Mouse (Mus musculus) embryonic facial prominence, embryonic 14.5 days (tissue): ENCODE results near the gene Mroh7. TPM values are rescaled to one million over a fixed set of nuclear protein-coding genes. Genes with fewer than 3 reads are reported as not detected.

Source experiments
- ATAC-seq: fragments of 200-750 bp; cut with Nextera tagmentation; 2 replicates; pipeline ENCODE4 v1.8.0; 2017; ENCODE audit warnings: low read depth, moderate number of reproducible peaks, moderate TSS enrichment
- DNase-seq: peaks from one replicate; pipeline ENCODE4 v3.0.0-alpha.2; 2015; ENCODE audit warnings: low spot score
- H3K27ac ChIP-seq: fragments of 300-500 bp; sonication (generic); replicated peaks from 2 replicates; pipeline ENCODE4 v1.5.1; 2014; ENCODE audit warnings: low read depth, mild to moderate bottlenecking, low read length, moderate library complexity
- H3K27me3 ChIP-seq: fragments of 300-500 bp; sonication (generic); replicated peaks from 2 replicates; pipeline ENCODE4 v1.6.1; 2014; ENCODE audit warnings: low read length; ENCODE audit not compliant: control insufficient read depth, insufficient read depth
- H3K36me3 ChIP-seq: fragments of 300-500 bp; sonication (generic); 2 replicates; pipeline ENCODE4 v1.6.1; 2014; ENCODE audit warnings: low read length, mixed read lengths; ENCODE audit not compliant: control insufficient read depth, insufficient read depth
- H3K4me1 ChIP-seq: fragments of 300-500 bp; sonication (generic); 2 replicates; pipeline ENCODE4 v1.6.1; 2014; ENCODE audit warnings: antibody characterized with exemption, low read length; ENCODE audit not compliant: control insufficient read depth, insufficient read depth
- H3K4me2 ChIP-seq: fragments of 300-500 bp; sonication (generic); 2 replicates; pipeline ENCODE4 v1.6.1; 2014; ENCODE audit warnings: low read depth, mild to moderate bottlenecking, low read length, moderate library complexity, mixed read lengths
- H3K4me3 ChIP-seq: fragments of 300-500 bp; sonication (generic); 2 replicates; pipeline ENCODE4 v1.5.1; 2014; ENCODE audit warnings: low read depth, mild to moderate bottlenecking, low read length
- H3K9ac ChIP-seq: fragments of 300-500 bp; sonication (generic); 2 replicates; pipeline ENCODE4 v1.6.1; 2014; ENCODE audit warnings: low read depth, mild to moderate bottlenecking, low read length, moderate library complexity, mixed read lengths
- H3K9me3 ChIP-seq: fragments of 300-500 bp; sonication (generic); 2 replicates; pipeline ENCODE4 v1.6.1; 2016; ENCODE audit warnings: low read length; ENCODE audit not compliant: control insufficient read depth
- WGBS: fragments of 180-500 bp; shearing (Covaris S2); extraction: QIAGEN DNeasy Blood & Tissue Kit; methylation state at CpG from one replicate; pipeline ENCODE4 v1.1.7; 2014; 5-methylcytosine and 5-hydroxymethylcytosine counted together
- polyA plus RNA-seq: library from polyadenylated mRNA; unstranded; fragments of >200 nt; fragmentation: Nextera tagmentation; extraction: Ambion mirVana; gene quantifications from 2 replicates; pipeline ENCODE4 v1.2.1, GENCODE M21; 2014

Mroh7 gene
- polyA plus RNA-seq, 1 experiment from 2014 or later: 0.24 TPM

GRCm38 (mm10) chr4:106707957-106708356, 22.8 kb downstream of the Mroh7 start:
- WGBS: 26% methylated on average over 4 of the region's 5 CpGs
- H3K27ac ChIP-seq: no peak overlapping the region
- no peaks in the 10 kb centered on the region for H3K36me3 ChIP-seq
- no peak overlapping the region for H3K9ac ChIP-seq
- H3K4me3 ChIP-seq: 0 out of 2 replicates have a peak overlapping the region, but pooled peaks have one; percentile 2
- no peaks in the 10 kb centered on the region for H3K9me3 ChIP-seq
- ATAC-seq: no peak
- no peaks in the 10 kb centered on the region for H3K27me3 ChIP-seq
- H3K4me1 ChIP-seq: 0 out of 2 replicates have a peak, but pooled peaks cover 5% of the 10 kb centered on the region
- H3K4me2 ChIP-seq: peak overlapping the region; percentile 40
- no peak for DNase-seq

GRCm38 (mm10) chr4:106705096-106705665, 25.5 kb downstream of the Mroh7 start:
- no peak overlapping the region for H3K9ac ChIP-seq
- 0 out of 2 replicates have a peak overlapping the region, but pooled peaks have one; percentile 0 for H3K27ac ChIP-seq
- DNase-seq: no peak
- 55% methylated on average over 8 of the region's 8 CpGs for WGBS
- H3K4me2 ChIP-seq: no peak overlapping the region
- no peak for ATAC-seq
- H3K9me3 ChIP-seq: no peaks in the 10 kb centered on the region
- H3K27me3 ChIP-seq: no peaks in the 10 kb centered on the region; the same call in 1 of the 2 replicates
- H3K36me3 ChIP-seq: no peaks in the 10 kb centered on the region
- H3K4me1 ChIP-seq: peaks cover 15% of the 10 kb centered on the region
- H3K4me3 ChIP-seq: no peak overlapping the region

- Histone ChIP-seq H3K4me2 (no peak overlapping the region), H3K4me1 (peaks cover 15% of the 10 kb centered on the region), H3K27ac (no peak overlapping the region), H3K4me3 (no peak overlapping the region), H3K9ac (no peak overlapping the region), H3K9me3 (no peaks in the 10 kb centered on the region), H3K36me3 (no peaks in the 10 kb centered on the region), H3K27me3 (no peaks in the 10 kb centered on the region; the same call in 1 of the 2 replicates)
- 59% methylated on average over 11 of the region's 11 CpGs for WGBS
- DNase-seq: peak; percentile 20
- ATAC-seq: no peak
These were observed 26.3 kb downstream of the Mroh7 start for GRCm38 (mm10) chr4:106704416-106704815.

- no peak overlapping the region for H3K4me2 ChIP-seq
- H3K4me1 ChIP-seq: peaks cover 15% of the 10 kb centered on the region
- ATAC-seq: no peak
- no peak overlapping the region for H3K27ac ChIP-seq
- H3K4me3 ChIP-seq: no peak overlapping the region
- WGBS: 81% methylated on average over 10 of the region's 10 CpGs
- H3K9ac ChIP-seq: no peak overlapping the region
- no peaks in the 10 kb centered on the region for H3K9me3 ChIP-seq
- no peaks in the 10 kb centered on the region for H3K36me3 ChIP-seq
- H3K27me3 ChIP-seq: no peaks in the 10 kb centered on the region; the same call in 1 of the 2 replicates
- DNase-seq: no peak
These were observed 26.8 kb downstream of the Mroh7 start for GRCm38 (mm10) chr4:106703956-106704355.

- WGBS: 37% methylated on average over 4 of the region's 4 CpGs
- H3K4me2 ChIP-seq: no peak overlapping the region
- DNase-seq: peak; percentile 49
- no peak for ATAC-seq
- H3K27me3 ChIP-seq: no peaks in the 10 kb centered on the region; the same call in 1 of the 2 replicates
- peak overlapping the region; percentile 37; the same call in 1 of the 2 replicates for H3K9ac ChIP-seq
- H3K9me3 ChIP-seq: no peaks in the 10 kb centered on the region
- H3K4me3 ChIP-seq: no peak overlapping the region
- H3K4me1 ChIP-seq: peaks cover 9% of the 10 kb centered on the region
- H3K27ac ChIP-seq: no peak overlapping the region
- no peaks in the 10 kb centered on the region for H3K36me3 ChIP-seq
These were observed 29.9 kb downstream of the Mroh7 start for GRCm38 (mm10) chr4:106700798-106701197.

GRCm38 (mm10) chr4:106699989-106700388, 30.7 kb downstream of the Mroh7 start:
- Histone ChIP-seq H3K4me2 (no peak overlapping the region), H3K27ac (peak overlapping the region; percentile 3; the same call in 1 of the 2 replicates), H3K27me3 (no peaks in the 10 kb centered on the region; the same call in 1 of the 2 replicates), H3K4me3 (no peak overlapping the region), H3K9ac (no peak overlapping the region), H3K9me3 (no peaks in the 10 kb centered on the region), H3K36me3 (no peaks in the 10 kb centered on the region), H3K4me1 (peaks cover 9% of the 10 kb centered on the region)
- DNase-seq: peak; percentile 66
- peak; percentile 64; the same call in 1 of the 2 replicates for ATAC-seq
- 14% methylated on average over 8 of the region's 9 CpGs for WGBS

- Histone ChIP-seq H3K36me3 (no peaks in the 10 kb centered on the region), H3K4me2 (no peak overlapping the region), H3K4me3 (no peak overlapping the region), H3K27me3 (no peaks in the 10 kb centered on the region), H3K9me3 (no peaks in the 10 kb centered on the region), H3K9ac (no peak overlapping the region), H3K27ac (no peak overlapping the region), H3K4me1 (no peaks in the 10 kb centered on the region)
- 81% methylated on average over 15 of the region's 15 CpGs for WGBS
- DNase-seq (no peak), ATAC-seq (no peak)
These were observed 36.8 kb downstream of the Mroh7 start for GRCm38 (mm10) chr4:106693841-106694430.

GRCm38 (mm10) chr4:106688636-106689296, 42.0 kb downstream of the Mroh7 start:
- no peak for ATAC-seq
- DNase-seq: no peak
- Histone ChIP-seq H3K27ac (no peak overlapping the region), H3K9ac (no peak overlapping the region), H3K36me3 (no peaks in the 10 kb centered on the region), H3K4me3 (no peak overlapping the region), H3K4me2 (no peak overlapping the region), H3K27me3 (no peaks in the 10 kb centered on the region), H3K9me3 (no peaks in the 10 kb centered on the region), H3K4me1 (no peaks in the 10 kb centered on the region)
- WGBS: 45% methylated on average over 3 of the region's 3 CpGs
